Mouse (Mus musculus) liver, postnatal 0 days (tissue): ENCODE results near the gene Sypl.

Experiments
- CTCF ChIP-seq: sonication (generic); IDR thresholded peaks from 2 replicates; pipeline ENCODE4 v1.5.1; 2016; ENCODE audit warnings: antibody characterized with exemption, low read depth
- EP300 ChIP-seq: IDR thresholded peaks from 2 replicates; pipeline ENCODE4 v1.6.1; 2016; ENCODE audit warnings: antibody characterized with exemption, low read depth, mild to moderate bottlenecking

GRCm38 (mm10) chr12:32918683-32919082 is 35.0 kb upstream of the Sypl start:
- TF ChIP-seq CTCF (no peak), EP300 (no peak)
